Mouse (Mus musculus) liver, adult 2 months (tissue): ENCODE measurements around the gene Nfam1. TPM values are rescaled to one million over a fixed set of nuclear protein-coding genes. Genes with fewer than 3 reads are reported as not detected.
A peak's percentile ranks its signal among the peaks of the same experiment; 100 is the strongest.

ENCODE experiments used
- DNase-seq: peaks from one replicate; pipeline ENCODE4 v3.0.0-alpha.2; 2011; ENCODE audit warnings: low read depth, low spot score; ENCODE audit errors: extremely low read depth
- H3K27ac ChIP-seq: fragments of 200-500 bp; replicated peaks from 2 replicates; pipeline ENCODE4 v1.5.1; 2012; ENCODE audit warnings: low read depth, mild to moderate bottlenecking, control low read depth, inconsistent platforms, low read length; ENCODE audit not compliant: insufficient read depth
- H3K27me3 ChIP-seq: fragments of 200-500 bp; 2 replicates; pipeline ENCODE4 v1.6.1; 2012; ENCODE audit warnings: mild to moderate bottlenecking, moderate library complexity, low read length, inconsistent platforms; ENCODE audit not compliant: control insufficient read depth, insufficient read depth
- H3K36me3 ChIP-seq: fragments of 200-500 bp; 2 replicates; pipeline ENCODE4 v1.6.1; 2012; ENCODE audit warnings: low read length, inconsistent platforms; ENCODE audit not compliant: control insufficient read depth, insufficient read depth
- H3K4me1 ChIP-seq: fragments of 200-500 bp; 2 replicates; pipeline ENCODE4 v1.6.1; 2011; ENCODE audit warnings: low read length; ENCODE audit not compliant: control insufficient read depth, insufficient read depth
- H3K4me3 ChIP-seq: fragments of 200-500 bp; 2 replicates; pipeline ENCODE4 v1.5.1; 2011; ENCODE audit warnings: low read depth, mild to moderate bottlenecking, control low read depth, low read length, moderate library complexity; ENCODE audit not compliant: insufficient read depth
- H3K79me2 ChIP-seq: fragments of 200-500 bp; 2 replicates; pipeline ENCODE4 v1.6.1; 2012; ENCODE audit warnings: inconsistent platforms, mild to moderate bottlenecking, low read length, moderate library complexity; ENCODE audit not compliant: control insufficient read depth, insufficient read depth
- H3K9ac ChIP-seq: fragments of 200-500 bp; 2 replicates; pipeline ENCODE4 v1.6.1; 2012; ENCODE audit warnings: low read depth, mild to moderate bottlenecking, control low read depth, inconsistent platforms, low read length
- CTCF ChIP-seq: fragments of 200-500 bp; IDR thresholded peaks from 2 replicates; pipeline ENCODE4 v1.5.1; 2011; ENCODE audit warnings: low read depth, low read length, control low read depth
- POLR2A ChIP-seq: fragments of 200-500 bp; IDR thresholded peaks from 2 replicates; pipeline ENCODE4 v1.6.1; 2011; ENCODE audit warnings: low read length, control low read depth; ENCODE audit not compliant: insufficient read depth; ENCODE audit errors: extremely low read depth
- WGBS: fragments of 180-500 bp; shearing (Covaris S2); methylation state at CpG from one replicate; pipeline ENCODE4 v1.1.7; 2018; 5-methylcytosine and 5-hydroxymethylcytosine counted together
- polyA plus RNA-seq: library from polyadenylated mRNA; depleted of rRNA; stranded (reverse); fragments of >200 nt; gene quantifications from 2 replicates; pipeline ENCODE4 v1.2.3, GENCODE M21; 2012; rRNA removed
- total RNA-seq: library from RNA; depleted of rRNA; stranded (reverse); fragments of >200 nt; gene quantifications from 2 replicates; pipeline ENCODE4 v1.2.3, GENCODE M21; 2014; rRNA removed

The Nfam1 gene
- total RNA-seq (1.1 and 1.5 TPM in 2 replicates), polyA plus RNA-seq (1.8 and 3.2 TPM in 2 replicates)

DNA sequence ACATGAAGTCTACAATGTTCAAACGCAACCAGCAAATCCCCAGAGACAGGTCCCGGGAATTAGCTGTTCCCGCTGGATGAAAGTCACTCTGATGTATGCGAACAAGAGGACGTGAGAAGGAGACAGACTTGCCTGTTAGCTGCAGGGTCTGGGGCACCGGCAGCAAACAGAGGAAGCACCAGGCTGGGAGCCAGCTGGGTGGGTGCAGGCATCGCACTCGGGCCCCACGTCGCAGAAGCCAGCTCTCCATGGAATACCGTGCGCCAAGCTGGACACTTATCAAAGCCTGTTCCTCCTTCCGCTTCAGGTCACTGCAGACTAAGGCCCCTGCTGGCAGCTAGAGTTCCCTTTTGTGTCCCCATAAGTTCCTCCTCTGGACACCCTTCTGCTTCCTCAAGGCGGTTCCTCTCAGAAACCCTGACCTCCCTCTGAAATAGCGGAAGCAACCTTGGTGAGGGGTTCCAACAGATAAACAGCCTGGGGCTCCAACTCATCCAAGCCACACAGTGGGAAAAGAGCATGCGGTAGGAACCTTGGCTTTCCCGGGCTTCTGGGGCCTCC lies at the start of gene Nfam1:
TSS of gene Nfam1 (minus strand) at position 326 of the 561 bp plus-strand sequence.
- Histone ChIP-seq H3K4me3 (peak within 1 kb of the TSS; percentile 64), H3K9ac (peak within 1 kb of the TSS; percentile 52; the same call in 1 of the 2 replicates), H3K27ac (peak within 1 kb of the TSS; percentile 42), H3K27me3 (no peaks in the 10 kb centered on the region), H3K79me2 (no peaks in the 10 kb centered on the region), H3K4me1 (no peaks in the 10 kb centered on the region), H3K36me3 (no peaks in the 10 kb centered on the region)
- no peak for TF ChIP-seq POLR2A
- TF ChIP-seq CTCF, result no peak
- 70% methylated on average over 17 of the region's 17 CpGs for WGBS
- peak; percentile 39 for DNase-seq

DNA sequence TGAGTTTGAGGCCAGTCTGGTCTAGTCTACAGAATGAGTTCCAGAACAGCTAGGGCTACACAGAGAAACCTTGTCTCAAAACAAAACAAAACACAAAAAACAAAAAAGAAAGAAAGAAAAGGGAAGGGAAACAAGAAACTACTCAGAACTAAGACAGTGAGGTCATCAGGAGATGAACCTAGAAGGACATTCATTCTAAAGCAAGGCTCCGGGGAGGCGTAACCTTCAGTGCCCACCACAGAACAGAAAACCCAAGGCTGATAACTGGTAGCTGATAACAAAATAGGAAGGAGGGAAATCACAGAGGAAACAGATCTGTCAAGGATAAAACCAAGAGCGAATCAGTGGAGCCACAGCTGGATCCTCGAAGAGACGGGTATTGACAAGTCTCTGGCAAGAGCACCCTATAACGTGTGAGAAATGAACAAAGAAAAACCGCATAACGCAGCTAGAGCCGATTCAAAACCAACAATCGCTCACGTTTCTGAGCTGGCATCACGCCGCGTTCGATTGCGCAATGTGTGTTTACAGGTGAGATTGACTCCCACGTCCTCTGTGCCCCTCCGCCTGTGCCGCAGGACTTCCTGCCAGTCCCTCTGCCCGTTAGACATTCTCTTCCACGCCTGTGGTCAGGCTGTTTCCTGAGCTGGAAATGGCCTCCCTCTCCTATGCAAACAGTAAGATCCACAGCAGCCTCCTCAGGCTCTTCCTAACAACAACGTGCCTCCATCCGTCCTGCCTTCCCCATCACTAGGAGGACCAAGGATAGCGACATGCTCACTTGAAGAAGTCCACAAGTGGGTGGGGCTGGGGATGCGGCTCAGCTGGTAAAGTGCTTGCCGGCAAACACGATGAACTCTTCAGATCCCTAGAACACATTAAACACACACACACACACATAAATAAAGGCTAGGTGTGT lies 42.8 kb upstream of the Nfam1 start:
- 18% methylated on average over 27 of the region's 27 CpGs for WGBS
- Histone ChIP-seq H3K27ac (no peak overlapping the region), H3K79me2 (no peaks in the 10 kb centered on the region), H3K36me3 (no peaks in the 10 kb centered on the region), H3K9ac (no peak overlapping the region), H3K4me3 (no peak overlapping the region), H3K27me3 (no peaks in the 10 kb centered on the region), H3K4me1 (peaks cover 7% of the 10 kb centered on the region)
- peak; percentile 65 for DNase-seq
- TF ChIP-seq POLR2A, result no peak

DNA sequence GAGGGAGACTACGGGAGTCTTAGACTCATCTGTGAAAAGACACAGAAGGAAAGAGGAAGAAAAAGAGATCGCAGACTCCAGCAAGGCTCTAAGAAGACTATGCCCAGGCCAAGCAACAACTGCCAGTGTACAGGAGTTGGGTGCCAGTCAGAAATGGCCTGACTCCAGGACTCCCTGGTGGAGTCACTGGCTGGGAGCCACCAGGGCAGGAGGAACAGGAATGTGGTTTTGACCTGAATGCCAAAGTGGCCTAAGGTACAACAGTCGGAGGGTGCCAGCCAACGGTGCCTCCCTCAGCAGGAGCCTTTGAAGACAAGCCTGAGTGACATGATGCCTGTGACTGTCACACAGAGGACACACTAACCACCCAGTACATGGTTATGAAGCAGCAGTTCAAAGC lies 41.1 kb upstream of the Nfam1 start:
- H3K4me1 ChIP-seq, result peaks cover 7% of the 10 kb centered on the region
- H3K36me3 ChIP-seq, result no peaks in the 10 kb centered on the region
- DNase-seq, result peak; percentile 84
- H3K4me3 ChIP-seq, result no peak overlapping the region
- H3K27ac ChIP-seq, result no peak overlapping the region
- H3K9ac ChIP-seq, result no peak overlapping the region
- H3K27me3 ChIP-seq, result no peaks in the 10 kb centered on the region
- no peaks in the 10 kb centered on the region for H3K79me2 ChIP-seq
- WGBS, result 35% methylated on average over 4 of the region's 4 CpGs
- TF ChIP-seq POLR2A (no peak), CTCF (no peak)

DNA sequence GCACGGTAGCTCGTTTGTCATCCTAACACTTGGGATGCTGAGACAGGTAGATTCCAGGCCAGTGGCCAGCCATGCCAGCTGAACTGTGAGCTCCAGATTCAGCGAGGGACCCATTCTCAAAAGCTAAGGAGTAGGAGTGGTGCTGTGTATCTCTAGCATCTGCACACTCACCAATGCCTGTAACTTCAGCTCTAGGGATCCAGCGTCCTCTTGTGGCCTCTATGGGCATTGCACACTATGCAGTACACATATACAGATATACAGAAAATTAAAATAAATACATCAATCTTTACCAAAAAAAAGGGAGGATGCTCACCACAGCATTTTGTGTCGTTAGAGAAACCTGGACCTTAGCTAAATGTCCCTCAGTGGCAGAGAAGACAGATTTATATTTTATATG lies 38.6 kb upstream of the Nfam1 start:
- no peaks in the 10 kb centered on the region for H3K36me3 ChIP-seq
- no peaks in the 10 kb centered on the region for H3K79me2 ChIP-seq
- H3K4me3 ChIP-seq, result no peak overlapping the region
- no peak overlapping the region for H3K27ac ChIP-seq
- H3K27me3 ChIP-seq, result no peaks in the 10 kb centered on the region
- TF ChIP-seq CTCF, result no peak
- no peak for TF ChIP-seq POLR2A
- 87% methylated on average over 5 of the region's 5 CpGs for WGBS
- H3K9ac ChIP-seq, result no peak overlapping the region
- DNase-seq, result no peak
- H3K4me1 ChIP-seq, result peaks cover 7% of the 10 kb centered on the region

DNA sequence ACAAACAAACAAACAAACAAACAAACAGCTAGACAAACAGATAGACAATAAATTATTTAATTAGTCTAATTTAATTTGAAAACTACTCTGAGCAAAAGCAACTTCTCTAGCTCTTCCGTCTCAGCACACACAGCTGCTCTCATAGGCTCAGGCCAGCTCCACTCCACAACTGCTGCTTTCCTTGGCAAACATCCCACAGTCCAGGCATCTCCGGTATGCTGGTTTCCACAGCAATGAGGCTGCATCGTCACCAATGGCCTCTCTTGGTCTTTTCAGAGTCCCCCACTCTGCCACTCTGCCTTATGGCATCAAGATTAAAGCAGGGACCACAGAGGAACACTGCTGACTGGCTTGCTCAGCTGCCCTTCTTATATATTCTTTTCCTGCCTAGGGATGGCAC lies 37.8 kb upstream of the Nfam1 start:
- H3K4me3 ChIP-seq, result no peak overlapping the region
- no peak overlapping the region for H3K27ac ChIP-seq
- no peaks in the 10 kb centered on the region for H3K79me2 ChIP-seq
- WGBS, result 73% methylated on average over 3 of the region's 3 CpGs
- peaks cover 4% of the 10 kb centered on the region for H3K4me1 ChIP-seq
- no peak for DNase-seq
- H3K27me3 ChIP-seq, result no peaks in the 10 kb centered on the region
- TF ChIP-seq POLR2A (no peak), CTCF (no peak)
- no peak overlapping the region for H3K9ac ChIP-seq
- no peaks in the 10 kb centered on the region for H3K36me3 ChIP-seq

DNA sequence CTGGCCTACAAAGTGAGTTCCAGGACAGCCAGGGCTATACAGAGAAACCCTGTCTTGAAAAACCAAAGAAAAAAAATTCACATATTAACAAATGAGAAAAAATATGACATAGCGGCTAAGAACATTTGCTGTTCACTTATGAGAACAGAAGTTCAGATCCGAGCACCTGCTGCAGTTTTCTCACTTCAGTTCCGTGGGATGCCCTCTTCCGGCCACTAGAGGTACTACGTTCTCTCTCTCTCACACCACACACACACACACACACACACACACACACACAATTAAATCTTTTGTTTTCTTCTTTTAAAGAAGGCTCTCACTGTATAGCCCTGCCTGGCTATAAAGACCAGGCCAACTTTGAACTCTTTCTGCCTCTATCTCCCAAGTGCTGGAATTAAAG lies 35.2 kb upstream of the Nfam1 start:
- WGBS, result 96% methylated on average over 5 of the region's 5 CpGs
- Histone ChIP-seq H3K79me2 (no peaks in the 10 kb centered on the region), H3K27ac (no peak overlapping the region), H3K36me3 (no peaks in the 10 kb centered on the region), H3K9ac (no peak overlapping the region), H3K27me3 (no peaks in the 10 kb centered on the region), H3K4me1 (no peaks in the 10 kb centered on the region), H3K4me3 (no peak overlapping the region)
- TF ChIP-seq CTCF (no peak), POLR2A (no peak)
- no peak for DNase-seq
